Mouse (Mus musculus) limb, embryonic 11.5 days (tissue): ENCODE data around the gene Pard3. TPM values are rescaled to one million over a fixed set of nuclear protein-coding genes. Genes with fewer than 3 reads are reported as not detected.

Source experiments
- ATAC-seq: fragments of 200-750 bp; cut with Nextera tagmentation; 2 replicates; pipeline ENCODE4 v1.8.0; 2017; ENCODE audit warnings: low read depth; ENCODE audit not compliant: insufficient number of reproducible peaks, low FRiP score, low TSS enrichment
- DNase-seq: peaks from one replicate; pipeline ENCODE4 v3.0.0-alpha.2; 2015; ENCODE audit warnings: low spot score
- H3K27ac ChIP-seq: fragments of 300-500 bp; sonication (generic); replicated peaks from 2 replicates; pipeline ENCODE4 v1.5.1; 2014; ENCODE audit warnings: low read depth, mild to moderate bottlenecking, low read length
- H3K27me3 ChIP-seq: fragments of 300-500 bp; sonication (generic); 2 replicates; pipeline ENCODE4 v1.6.1; 2014; ENCODE audit warnings: mild to moderate bottlenecking, low read length, mixed read lengths; ENCODE audit not compliant: control insufficient read depth, insufficient read depth
- H3K36me3 ChIP-seq: fragments of 300-500 bp; sonication (generic); 2 replicates; pipeline ENCODE4 v1.6.1; 2014; ENCODE audit warnings: mild to moderate bottlenecking, low read length, moderate library complexity, mixed read lengths; ENCODE audit not compliant: control insufficient read depth, insufficient read depth
- H3K4me1 ChIP-seq: fragments of 300-500 bp; sonication (generic); 2 replicates; pipeline ENCODE4 v1.6.1; 2014; ENCODE audit warnings: low read length, mixed read lengths; ENCODE audit not compliant: control insufficient read depth, insufficient read depth
- H3K4me2 ChIP-seq: fragments of 300-500 bp; sonication (generic); 2 replicates; pipeline ENCODE4 v1.6.1; 2014; ENCODE audit warnings: low read depth, mild to moderate bottlenecking, moderate library complexity; ENCODE audit not compliant: severe bottlenecking
- H3K4me3 ChIP-seq: fragments of 300-500 bp; sonication (generic); 2 replicates; pipeline ENCODE4 v1.5.1; 2014; ENCODE audit warnings: low read depth, low read length
- H3K9ac ChIP-seq: fragments of 300-500 bp; sonication (generic); 2 replicates; pipeline ENCODE4 v1.6.1; 2014; ENCODE audit warnings: mild to moderate bottlenecking, low read length
- H3K9me3 ChIP-seq: fragments of 300-500 bp; sonication (generic); 2 replicates; pipeline ENCODE4 v1.6.1; 2016; ENCODE audit warnings: low read length; ENCODE audit not compliant: control insufficient read depth
- WGBS: fragments of 180-500 bp; shearing (Covaris S2); extraction: QIAGEN DNeasy Blood & Tissue Kit; methylation state at CpG from one replicate; pipeline ENCODE4 v1.1.7; 2014; 5-methylcytosine and 5-hydroxymethylcytosine counted together
- polyA plus RNA-seq: library from polyadenylated mRNA; unstranded; fragments of >200 nt; fragmentation: Nextera tagmentation; extraction: Ambion mirVana; gene quantifications from 2 replicates; pipeline ENCODE4 v1.2.1, GENCODE M21; 2014

Gene Pard3
- polyA plus RNA-seq, 1 experiment from 2014 or later = 38.8 TPM

DNA sequence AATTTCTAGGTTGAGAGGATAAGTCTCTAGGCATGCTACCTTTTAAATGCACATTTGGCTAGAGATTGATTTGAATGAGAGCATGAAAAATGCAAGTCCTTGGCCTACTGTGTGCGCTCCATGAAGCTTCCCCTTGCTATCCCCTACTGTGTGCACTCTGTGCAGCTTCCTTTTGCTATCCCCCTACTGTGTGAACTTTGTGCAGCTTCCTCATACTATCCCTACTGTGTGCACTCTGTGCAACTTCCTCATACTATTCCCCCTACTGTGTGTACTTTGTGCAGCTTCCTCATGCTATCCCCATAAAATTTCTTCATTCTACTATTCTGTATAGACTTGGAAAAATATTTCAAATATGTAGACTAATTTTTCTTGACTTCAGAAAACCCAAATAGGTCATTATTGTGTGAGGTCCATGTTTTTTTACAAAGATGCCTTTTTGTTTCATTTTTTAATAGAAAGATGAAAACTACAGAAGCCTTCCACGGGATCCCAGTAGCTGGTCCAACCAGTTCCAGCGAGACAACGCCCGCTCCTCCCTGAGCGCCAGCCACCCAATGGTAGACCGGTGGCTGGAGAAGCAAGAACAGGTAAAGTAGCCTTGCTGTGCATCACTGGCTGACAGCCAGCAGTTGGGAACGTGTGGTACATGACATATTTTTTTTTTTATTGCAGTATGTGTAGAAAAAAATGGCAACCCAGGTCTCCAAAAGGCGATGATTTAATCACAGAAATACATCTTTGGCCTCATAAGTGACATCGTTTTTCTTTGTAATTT is 260.1 kb downstream of the Pard3 start:
- H3K27me3 ChIP-seq = no peaks in the 10 kb centered on the region
- WGBS = 93% methylated on average over 10 of the region's 10 CpGs
- H3K4me3 ChIP-seq = no peak overlapping the region
- no peak overlapping the region for H3K27ac ChIP-seq
- no peaks in the 10 kb centered on the region for H3K36me3 ChIP-seq
- no peaks in the 10 kb centered on the region for H3K9me3 ChIP-seq
- peaks cover 8% of the 10 kb centered on the region; the same call in 1 of the 2 replicates for H3K4me1 ChIP-seq
- H3K4me2 ChIP-seq = no peak overlapping the region
- DNase-seq (no peak), ATAC-seq (no peak)
- H3K9ac ChIP-seq = no peak overlapping the region

DNA sequence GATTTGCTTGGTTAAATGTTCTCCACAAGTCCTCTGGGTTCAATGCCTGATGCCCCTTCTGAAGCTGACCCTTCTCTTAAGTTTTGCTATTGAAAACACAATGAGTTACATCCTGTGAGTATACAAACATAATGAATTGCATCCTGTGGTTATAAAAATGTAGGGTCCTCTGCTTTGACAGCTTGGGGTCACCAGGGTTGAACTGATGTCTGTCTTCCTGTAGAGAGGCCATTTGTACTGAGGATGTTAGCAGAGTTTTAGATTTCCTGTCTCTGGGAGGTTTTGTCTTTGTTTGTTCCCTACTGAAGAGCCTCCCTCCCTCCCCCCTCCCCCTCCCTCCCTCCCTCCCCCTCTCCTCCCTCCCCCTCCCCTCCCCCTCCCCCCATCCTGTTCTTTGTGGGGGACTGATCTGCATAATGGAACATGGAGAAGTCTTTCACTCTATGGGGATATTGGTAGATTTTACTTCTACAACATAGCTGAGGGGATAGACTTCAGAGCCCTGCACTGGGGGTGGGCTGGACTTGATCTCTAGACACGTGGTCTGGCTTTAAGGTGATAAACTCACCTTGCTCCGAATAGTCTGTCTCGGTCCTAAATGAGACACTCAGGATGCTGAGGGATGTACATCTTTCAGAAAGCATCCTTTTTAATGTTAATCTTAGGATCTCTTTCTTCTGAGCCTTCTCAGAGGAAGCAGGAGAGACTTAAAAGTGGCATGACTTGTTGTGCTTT is 261.3 kb downstream of the Pard3 start:
- Histone ChIP-seq H3K27me3 (no peaks in the 10 kb centered on the region), H3K36me3 (no peaks in the 10 kb centered on the region), H3K4me3 (no peak overlapping the region), H3K9me3 (no peaks in the 10 kb centered on the region), H3K27ac (0 out of 2 replicates have a peak overlapping the region, but pooled peaks have one; percentile 26), H3K4me2 (no peak overlapping the region), H3K9ac (no peak overlapping the region), H3K4me1 (peaks cover 8% of the 10 kb centered on the region; the same call in 1 of the 2 replicates)
- 38% methylated on average over 3 of the region's 3 CpGs for WGBS
- ATAC-seq = no peak
- DNase-seq = no peak

DNA sequence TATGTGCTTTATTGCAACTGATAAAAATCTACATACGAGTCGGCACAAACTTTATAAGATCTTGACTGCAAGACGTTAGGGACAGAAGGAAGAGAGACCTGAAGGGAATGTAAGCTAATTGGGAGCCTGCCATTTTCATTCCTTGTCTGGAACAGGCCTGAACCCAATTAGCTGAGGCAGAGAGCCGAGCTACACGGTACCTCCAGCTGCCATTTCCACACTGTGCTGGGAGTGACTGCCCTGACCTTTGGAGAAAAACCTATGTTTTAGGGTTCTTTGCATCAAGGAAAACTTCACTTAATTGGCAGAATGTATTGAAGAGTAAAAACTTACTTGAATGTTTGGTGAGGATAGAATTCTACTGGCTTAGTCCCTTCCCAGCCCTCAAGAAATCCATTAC is 262.1 kb downstream of the Pard3 start:
- Histone ChIP-seq H3K4me3 (no peak overlapping the region), H3K9ac (no peak overlapping the region), H3K4me1 (peaks cover 8% of the 10 kb centered on the region; the same call in 1 of the 2 replicates), H3K9me3 (no peaks in the 10 kb centered on the region), H3K4me2 (no peak overlapping the region), H3K27me3 (no peaks in the 10 kb centered on the region), H3K36me3 (no peaks in the 10 kb centered on the region), H3K27ac (no peak overlapping the region; the same call in 1 of the 2 replicates)
- ATAC-seq (no peak), DNase-seq (no peak)
- 15% methylated on average over 5 of the region's 5 CpGs for WGBS

DNA sequence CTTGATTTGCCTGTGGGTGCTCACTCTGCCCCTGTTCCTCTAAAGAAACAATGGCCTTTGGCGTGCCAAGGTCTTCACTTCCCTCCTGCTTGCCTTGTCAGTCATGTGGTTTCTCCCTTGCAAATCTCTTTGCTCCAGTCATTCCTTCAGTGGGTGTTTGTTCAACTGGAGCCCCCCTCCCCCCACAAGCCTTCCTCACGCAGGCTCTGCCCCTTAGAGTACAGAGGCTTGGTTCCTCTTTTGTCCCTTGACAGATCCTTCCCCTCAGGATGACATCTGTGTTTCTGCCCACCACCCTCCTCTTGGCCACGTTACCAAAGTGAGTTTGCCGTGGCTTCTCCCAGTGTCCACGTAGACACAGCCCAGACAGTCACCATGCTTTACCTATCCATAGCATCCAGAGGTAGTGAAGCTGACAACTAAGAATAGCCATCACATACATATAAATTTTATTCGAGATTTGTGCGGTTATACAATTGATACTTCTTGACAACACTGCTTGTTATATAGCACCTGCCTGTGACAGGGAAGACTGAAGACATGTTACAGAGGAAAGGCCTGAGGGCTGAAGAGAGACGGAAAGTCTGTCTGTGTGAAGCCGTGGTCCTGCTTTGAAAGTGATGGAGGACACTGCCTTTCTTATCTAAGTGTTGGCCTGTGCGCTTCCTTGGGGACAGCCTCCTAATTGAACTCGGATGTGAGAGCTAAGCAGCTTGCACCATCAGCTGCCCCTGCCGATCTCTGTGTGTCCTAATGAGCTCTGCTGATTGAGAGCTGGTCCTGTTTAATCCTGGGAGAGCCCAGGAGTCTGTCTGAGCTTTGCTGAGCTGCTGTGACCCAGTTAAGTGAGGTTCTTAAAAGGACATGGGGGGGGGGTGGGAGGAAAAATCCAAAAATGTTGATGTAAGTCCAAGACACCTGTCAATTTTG is 266.8 kb downstream of the Pard3 start:
- DNase-seq = no peak
- Histone ChIP-seq H3K36me3 (no peaks in the 10 kb centered on the region), H3K9me3 (no peaks in the 10 kb centered on the region), H3K27me3 (no peaks in the 10 kb centered on the region), H3K4me2 (no peak overlapping the region), H3K9ac (no peak overlapping the region), H3K4me1 (peaks cover 9% of the 10 kb centered on the region), H3K4me3 (no peak overlapping the region), H3K27ac (no peak overlapping the region)
- ATAC-seq = no peak
- 52% methylated on average over 12 of the region's 12 CpGs for WGBS

DNA sequence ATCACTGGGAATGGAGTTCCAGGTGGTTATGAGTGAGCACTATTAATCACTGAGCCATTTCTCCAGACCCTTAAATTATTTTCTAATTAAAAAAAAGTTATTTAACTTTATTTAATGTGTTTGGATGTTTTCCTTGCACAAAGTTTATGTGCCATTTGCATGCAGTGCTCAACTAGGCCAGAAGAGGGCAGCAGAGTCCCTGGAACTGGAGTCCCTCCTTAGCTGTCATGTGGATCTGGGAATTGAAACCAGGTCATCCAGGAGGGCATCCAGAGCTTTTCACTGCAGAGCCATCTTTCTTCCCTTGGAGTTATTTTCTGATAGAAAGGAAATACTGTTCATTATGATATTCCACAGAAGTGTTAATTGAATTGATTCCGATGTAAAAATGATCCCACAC is 268.1 kb downstream of the Pard3 start:
- 94% methylated on average over 1 of the region's 1 CpGs for WGBS
- H3K36me3 ChIP-seq = no peaks in the 10 kb centered on the region
- H3K9ac ChIP-seq = no peak overlapping the region
- ATAC-seq (no peak), DNase-seq (peak; percentile 77)
- no peak overlapping the region for H3K27ac ChIP-seq
- no peak overlapping the region for H3K4me2 ChIP-seq
- H3K9me3 ChIP-seq = no peaks in the 10 kb centered on the region
- peaks cover 4% of the 10 kb centered on the region; the same call in 1 of the 2 replicates for H3K4me1 ChIP-seq
- no peak overlapping the region for H3K4me3 ChIP-seq
- H3K27me3 ChIP-seq = no peaks in the 10 kb centered on the region

DNA sequence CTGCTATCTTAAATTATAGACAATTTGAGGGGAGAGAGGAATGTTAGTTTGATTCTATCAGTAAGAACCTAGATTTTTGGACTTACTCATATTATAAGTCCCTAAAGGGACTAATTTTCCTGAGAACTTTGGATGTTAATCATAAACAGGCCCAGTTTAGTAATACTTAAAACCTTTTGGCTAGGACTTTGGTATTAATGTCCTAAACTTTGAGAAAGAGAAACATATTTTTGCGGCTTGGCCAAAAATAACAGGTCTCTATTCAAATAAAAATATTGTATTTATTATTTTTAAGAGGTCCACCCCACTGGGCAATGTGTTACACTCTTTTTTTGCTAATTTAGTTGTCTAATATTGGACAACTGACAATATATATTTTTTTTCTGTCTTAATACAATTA is 271.5 kb downstream of the Pard3 start:
- DNase-seq (no peak), ATAC-seq (no peak)
- H3K27ac ChIP-seq = no peak overlapping the region
- peaks cover 4% of the 10 kb centered on the region; the same call in 1 of the 2 replicates for H3K4me1 ChIP-seq
- H3K9ac ChIP-seq = no peak overlapping the region
- no peak overlapping the region for H3K4me2 ChIP-seq
- H3K4me3 ChIP-seq = no peak overlapping the region
- no peaks in the 10 kb centered on the region for H3K27me3 ChIP-seq
- no peaks in the 10 kb centered on the region for H3K9me3 ChIP-seq
- WGBS = 96% methylated on average over 1 of the region's 1 CpGs
- H3K36me3 ChIP-seq = no peaks in the 10 kb centered on the region

DNA sequence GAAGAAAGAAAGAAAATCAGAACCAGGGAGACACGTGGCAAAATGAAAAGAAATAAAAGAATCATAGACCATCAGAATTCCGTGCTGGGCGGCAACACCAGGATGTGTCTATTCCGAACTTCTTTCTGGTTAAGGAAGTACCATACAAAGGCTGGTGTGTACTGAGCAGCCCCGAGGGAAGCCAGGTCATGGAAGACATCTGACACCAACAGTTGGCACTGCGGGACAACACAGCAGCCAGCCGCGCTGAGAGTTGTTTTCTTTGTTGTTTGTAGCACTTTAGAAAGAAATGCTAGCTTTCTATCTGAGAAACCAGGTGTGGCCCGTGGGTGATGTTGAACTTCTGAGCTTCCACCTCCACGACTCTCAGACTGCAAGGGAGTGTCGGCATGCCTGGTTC is 274.5 kb downstream of the Pard3 start:
- Histone ChIP-seq H3K9me3 (no peaks in the 10 kb centered on the region), H3K27ac (no peak overlapping the region), H3K36me3 (no peaks in the 10 kb centered on the region), H3K9ac (no peak overlapping the region), H3K27me3 (no peaks in the 10 kb centered on the region), H3K4me1 (peaks cover 4% of the 10 kb centered on the region; the same call in 1 of the 2 replicates), H3K4me2 (no peak overlapping the region), H3K4me3 (no peak overlapping the region)
- ATAC-seq (no peak), DNase-seq (no peak)
- WGBS = 85% methylated on average over 11 of the region's 11 CpGs

DNA sequence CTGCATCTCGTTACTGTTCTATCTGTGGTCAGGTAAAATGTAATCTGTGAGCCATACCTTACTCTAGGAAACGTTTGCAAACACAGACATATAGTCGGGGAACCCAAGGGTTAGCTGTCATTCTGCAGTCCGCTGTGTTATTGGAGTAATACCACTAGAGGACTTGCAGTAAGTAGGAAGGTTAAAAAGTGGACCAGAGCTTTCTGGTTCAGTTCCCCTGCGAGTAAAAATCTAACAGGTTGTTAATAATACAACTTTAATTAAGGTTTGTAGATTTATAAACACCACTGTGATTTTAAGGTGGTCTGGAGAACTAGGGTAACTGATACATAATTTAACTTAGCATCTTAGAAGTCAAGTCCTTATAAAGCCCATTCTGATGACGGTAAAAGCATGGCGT is 277.4 kb downstream of the Pard3 start:
- 89% methylated on average over 7 of the region's 7 CpGs for WGBS
- Histone ChIP-seq H3K9me3 (no peaks in the 10 kb centered on the region), H3K4me1 (no peaks in the 10 kb centered on the region), H3K4me2 (no peak overlapping the region), H3K4me3 (no peak overlapping the region), H3K27ac (no peak overlapping the region), H3K36me3 (no peaks in the 10 kb centered on the region), H3K9ac (no peak overlapping the region), H3K27me3 (no peaks in the 10 kb centered on the region)
- ATAC-seq = no peak
- DNase-seq = no peak
